Mouse (Mus musculus) limb, embryonic 13.5 days (tissue): Measurements from ENCODE around the gene Rabl3. TPM values are rescaled to one million over a fixed set of nuclear protein-coding genes. Genes with fewer than 3 reads are reported as not detected.
A peak's percentile ranks its signal among the peaks of the same experiment; 100 is the strongest.

Experiments
- ATAC-seq: fragments of 200-750 bp; cut with Nextera tagmentation; 2 replicates; pipeline ENCODE4 v1.8.0; 2017; ENCODE audit warnings: low read depth, moderate number of reproducible peaks, moderate TSS enrichment; ENCODE audit not compliant: low FRiP score
- H3K27ac ChIP-seq: fragments of 300-500 bp; sonication (generic); 2 replicates; pipeline ENCODE4 v1.5.1; 2015; ENCODE audit warnings: inconsistent platforms, mild to moderate bottlenecking, moderate library complexity
- H3K27me3 ChIP-seq: fragments of 300-500 bp; sonication (generic); 2 replicates; pipeline ENCODE4 v1.6.1; 2015; ENCODE audit warnings: mild to moderate bottlenecking, inconsistent platforms
- H3K36me3 ChIP-seq: fragments of 300-500 bp; sonication (generic); 2 replicates; pipeline ENCODE4 v1.6.1; 2015; ENCODE audit warnings: inconsistent platforms, mild to moderate bottlenecking, moderate library complexity
- H3K4me1 ChIP-seq: fragments of 300-500 bp; sonication (generic); 2 replicates; pipeline ENCODE4 v1.6.1; 2015; ENCODE audit warnings: inconsistent platforms
- H3K4me2 ChIP-seq: fragments of 300-500 bp; sonication (generic); replicated peaks from 2 replicates; pipeline ENCODE4 v1.6.1; 2015; ENCODE audit warnings: inconsistent platforms, mild to moderate bottlenecking, moderate library complexity
- H3K4me3 ChIP-seq: fragments of 300-500 bp; sonication (generic); 2 replicates; pipeline ENCODE4 v1.5.1; 2015; ENCODE audit warnings: moderate library complexity, mild to moderate bottlenecking, inconsistent platforms
- H3K9ac ChIP-seq: fragments of 300-500 bp; sonication (generic); 2 replicates; pipeline ENCODE4 v1.6.1; 2015; ENCODE audit warnings: mild to moderate bottlenecking, inconsistent platforms
- H3K9me3 ChIP-seq: fragments of 300-500 bp; sonication (generic); 2 replicates; pipeline ENCODE4 v1.6.1; 2016; ENCODE audit warnings: inconsistent platforms
- WGBS: fragments of 180-500 bp; shearing (Covaris S2); methylation state at CpG from one replicate; pipeline ENCODE4 v1.1.7; 2015; 5-methylcytosine and 5-hydroxymethylcytosine counted together
- polyA plus RNA-seq: library from polyadenylated mRNA; unstranded; fragments of >200 nt; fragmentation: Nextera tagmentation; extraction: Ambion mirVana; gene quantifications from 2 replicates; pipeline ENCODE4 v1.2.1, GENCODE M21; 2015

Rabl3 gene
- polyA plus RNA-seq, 1 experiment from 2014 or later, result 31.8 TPM

- no peak overlapping the region for H3K4me3 ChIP-seq
- H3K9me3 ChIP-seq, result no peaks in the 10 kb centered on the region
- peaks cover 29% of the 10 kb centered on the region for H3K4me1 ChIP-seq
- no peaks in the 10 kb centered on the region for H3K27me3 ChIP-seq
- H3K4me2 ChIP-seq, result no peak overlapping the region
- no peak overlapping the region for H3K9ac ChIP-seq
- WGBS, result 83% methylated on average over 4 of the region's 4 CpGs
- H3K27ac ChIP-seq, result no peak overlapping the region
- no peaks in the 10 kb centered on the region for H3K36me3 ChIP-seq
- no peak for ATAC-seq
Measured at GRCm38 (mm10) chr16:37580651-37581050, 41.0 kb downstream of the Rabl3 start.

- H3K4me3 ChIP-seq, result no peak overlapping the region
- peaks cover 29% of the 10 kb centered on the region for H3K4me1 ChIP-seq
- no peaks in the 10 kb centered on the region for H3K36me3 ChIP-seq
- no peaks in the 10 kb centered on the region for H3K9me3 ChIP-seq
- no peak overlapping the region for H3K4me2 ChIP-seq
- ATAC-seq, result no peak
- 86% methylated on average over 3 of the region's 3 CpGs for WGBS
- no peaks in the 10 kb centered on the region for H3K27me3 ChIP-seq
- no peak overlapping the region for H3K27ac ChIP-seq
- H3K9ac ChIP-seq, result no peak overlapping the region
Measured at GRCm38 (mm10) chr16:37581901-37582300, 42.2 kb downstream of the Rabl3 start.

- no peak overlapping the region for H3K4me2 ChIP-seq
- WGBS, result 78% methylated on average over 3 of the region's 3 CpGs
Measured at GRCm38 (mm10) chr16:37583306-37583705, 43.6 kb downstream of the Rabl3 start.

GRCm38 (mm10) chr16:37583801-37584200 lies 44.1 kb downstream of the Rabl3 start:
- Histone ChIP-seq H3K4me3 (peak overlapping the region; percentile 30), H3K27ac (no peak overlapping the region)
- no peak; the same call in 1 of the 2 replicates for ATAC-seq

More at GRCm38 (mm10) chr16:37583306-37583705, 43.6 kb downstream of the Rabl3 start:
- no peak for ATAC-seq
- no peaks in the 10 kb centered on the region for H3K27me3 ChIP-seq
- H3K4me1 ChIP-seq, result peaks cover 24% of the 10 kb centered on the region
- no peak overlapping the region for H3K27ac ChIP-seq
- no peaks in the 10 kb centered on the region for H3K9me3 ChIP-seq
- no peaks in the 10 kb centered on the region for H3K36me3 ChIP-seq
- H3K4me3 ChIP-seq, result no peak overlapping the region
- H3K9ac ChIP-seq, result no peak overlapping the region

DNA sequence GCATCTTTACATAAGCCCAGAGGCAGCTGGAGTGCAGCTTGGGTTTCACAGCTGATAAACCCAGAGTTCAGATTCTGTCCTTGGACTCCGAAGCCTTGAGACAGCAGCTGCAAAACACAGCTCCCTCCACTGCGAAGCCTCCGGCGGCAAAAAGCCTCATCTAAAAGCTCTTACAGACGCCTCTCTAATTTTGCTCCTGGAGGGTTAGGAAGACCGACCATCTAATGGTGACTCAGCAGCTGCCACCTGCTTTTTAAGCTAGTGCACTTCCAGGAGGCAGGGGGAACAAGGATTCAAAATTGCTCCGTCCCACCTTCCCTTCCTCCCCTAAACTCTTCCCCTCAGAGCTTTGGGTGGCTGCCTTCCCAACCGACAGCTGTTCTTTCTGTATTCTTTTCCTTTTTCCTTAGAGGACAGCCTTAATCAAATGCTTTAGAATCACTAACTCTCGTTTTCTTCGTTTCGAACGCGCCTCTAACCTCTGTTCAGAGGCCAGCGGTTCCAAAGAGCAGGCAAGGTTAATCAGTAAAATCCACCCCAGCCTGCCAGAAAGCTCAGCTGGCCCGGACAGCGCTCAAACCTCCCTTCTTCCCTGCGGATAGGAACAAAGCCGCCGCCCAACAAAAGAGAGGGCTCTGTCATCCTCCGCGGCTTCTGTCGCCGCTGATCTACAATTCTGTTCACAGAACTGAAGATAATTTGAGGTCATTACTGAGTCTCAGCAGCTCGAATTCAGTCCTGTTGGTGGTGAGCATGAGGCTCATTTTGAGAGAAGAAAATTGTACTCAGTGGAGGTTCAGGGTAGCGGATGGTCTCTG lies 44.7 kb downstream of the Rabl3 start:
- no peaks in the 10 kb centered on the region for H3K27me3 ChIP-seq
- H3K4me3 ChIP-seq, result peak overlapping the region; percentile 30
- 0 out of 2 replicates have a peak overlapping the region, but pooled peaks have one; percentile 17 for H3K27ac ChIP-seq
- 4% methylated on average over 25 of the region's 25 CpGs for WGBS
- no peaks in the 10 kb centered on the region for H3K36me3 ChIP-seq
- H3K4me1 ChIP-seq, result peaks cover 19% of the 10 kb centered on the region
- H3K9me3 ChIP-seq, result no peaks in the 10 kb centered on the region
- peak; percentile 64 for ATAC-seq
- peak overlapping the region; percentile 62 for H3K4me2 ChIP-seq
- H3K9ac ChIP-seq, result no peak overlapping the region; the same call in 1 of the 2 replicates

More at GRCm38 (mm10) chr16:37583801-37584200, 44.1 kb downstream of the Rabl3 start:
- peaks cover 19% of the 10 kb centered on the region for H3K4me1 ChIP-seq
- no peak overlapping the region for H3K9ac ChIP-seq
- no peaks in the 10 kb centered on the region for H3K9me3 ChIP-seq
- no peaks in the 10 kb centered on the region for H3K27me3 ChIP-seq
- peak overlapping the region; percentile 62 for H3K4me2 ChIP-seq
- H3K36me3 ChIP-seq, result no peaks in the 10 kb centered on the region
- WGBS, result 24% methylated on average over 6 of the region's 6 CpGs

- no peak for ATAC-seq
- H3K4me2 ChIP-seq, result no peak overlapping the region; the same call in 1 of the 2 replicates
- H3K27ac ChIP-seq, result no peak overlapping the region
- no peaks in the 10 kb centered on the region for H3K27me3 ChIP-seq
- H3K4me1 ChIP-seq, result peaks cover 19% of the 10 kb centered on the region
- H3K9ac ChIP-seq, result no peak overlapping the region; the same call in 1 of the 2 replicates
- no peaks in the 10 kb centered on the region for H3K9me3 ChIP-seq
- H3K36me3 ChIP-seq, result no peaks in the 10 kb centered on the region
- WGBS, result 74% methylated on average over 8 of the region's 8 CpGs
- no peak overlapping the region for H3K4me3 ChIP-seq
Measured at GRCm38 (mm10) chr16:37585129-37585563, 45.5 kb downstream of the Rabl3 start.

GRCm38 (mm10) chr16:37590921-37591320 lies 51.2 kb downstream of the Rabl3 start:
- Histone ChIP-seq H3K4me2 (no peak overlapping the region), H3K27me3 (no peaks in the 10 kb centered on the region), H3K27ac (no peak overlapping the region), H3K4me3 (no peak overlapping the region), H3K4me1 (peaks cover 3% of the 10 kb centered on the region; the same call in 1 of the 2 replicates), H3K9ac (no peak overlapping the region), H3K9me3 (no peaks in the 10 kb centered on the region), H3K36me3 (no peaks in the 10 kb centered on the region)
- ATAC-seq, result no peak
- WGBS, result 88% methylated on average over 3 of the region's 3 CpGs

- H3K4me1 ChIP-seq, result peaks cover 3% of the 10 kb centered on the region; the same call in 1 of the 2 replicates
- H3K27me3 ChIP-seq, result no peaks in the 10 kb centered on the region
- no peak overlapping the region for H3K9ac ChIP-seq
- no peaks in the 10 kb centered on the region for H3K9me3 ChIP-seq
- H3K4me2 ChIP-seq, result no peak overlapping the region
- H3K4me3 ChIP-seq, result no peak overlapping the region
- ATAC-seq, result no peak
- no peaks in the 10 kb centered on the region for H3K36me3 ChIP-seq
- WGBS, result 87% methylated on average over 8 of the region's 8 CpGs
- no peak overlapping the region for H3K27ac ChIP-seq
Measured at GRCm38 (mm10) chr16:37591551-37591950, 51.9 kb downstream of the Rabl3 start.

GRCm38 (mm10) chr16:37597412-37597811 lies 57.7 kb downstream of the Rabl3 start:
- no peaks in the 10 kb centered on the region for H3K27me3 ChIP-seq
- H3K4me2 ChIP-seq, result no peak overlapping the region
- no peak overlapping the region for H3K9ac ChIP-seq
- H3K27ac ChIP-seq, result no peak overlapping the region
- no peaks in the 10 kb centered on the region for H3K36me3 ChIP-seq
- H3K4me3 ChIP-seq, result no peak overlapping the region
- no peak for ATAC-seq
- peaks cover 6% of the 10 kb centered on the region; the same call in 1 of the 2 replicates for H3K4me1 ChIP-seq
- no peaks in the 10 kb centered on the region for H3K9me3 ChIP-seq
- WGBS, result 75% methylated on average over 5 of the region's 5 CpGs

GRCm38 (mm10) chr16:37598463-37598862 lies 58.8 kb downstream of the Rabl3 start:
- WGBS, result 40% methylated on average over 7 of the region's 7 CpGs
- no peak overlapping the region for H3K4me2 ChIP-seq
- H3K4me3 ChIP-seq, result no peak overlapping the region
- no peaks in the 10 kb centered on the region for H3K9me3 ChIP-seq
- H3K4me1 ChIP-seq, result peaks cover 6% of the 10 kb centered on the region; the same call in 1 of the 2 replicates
- no peaks in the 10 kb centered on the region for H3K27me3 ChIP-seq
- no peak for ATAC-seq
- H3K27ac ChIP-seq, result no peak overlapping the region
- no peaks in the 10 kb centered on the region for H3K36me3 ChIP-seq
- no peak overlapping the region for H3K9ac ChIP-seq

- Histone ChIP-seq H3K9ac (no peak overlapping the region), H3K4me1 (peaks cover 6% of the 10 kb centered on the region; the same call in 1 of the 2 replicates), H3K4me3 (no peak overlapping the region), H3K4me2 (no peak overlapping the region), H3K27me3 (no peaks in the 10 kb centered on the region), H3K27ac (no peak overlapping the region), H3K9me3 (no peaks in the 10 kb centered on the region), H3K36me3 (no peaks in the 10 kb centered on the region)
- ATAC-seq, result no peak
- 71% methylated on average over 3 of the region's 3 CpGs for WGBS
Measured at GRCm38 (mm10) chr16:37599326-37599725, 59.6 kb downstream of the Rabl3 start.

GRCm38 (mm10) chr16:37603431-37603830 lies 63.7 kb downstream of the Rabl3 start:
- H3K4me3 ChIP-seq, result no peak overlapping the region
- no peak overlapping the region for H3K27ac ChIP-seq
- H3K4me1 ChIP-seq, result peaks cover 4% of the 10 kb centered on the region; the same call in 1 of the 2 replicates
- H3K36me3 ChIP-seq, result no peaks in the 10 kb centered on the region
- no peaks in the 10 kb centered on the region for H3K27me3 ChIP-seq
- no peak overlapping the region for H3K4me2 ChIP-seq
- H3K9me3 ChIP-seq, result no peaks in the 10 kb centered on the region
- ATAC-seq, result no peak
- WGBS, result 90% methylated on average over 1 of the region's 1 CpGs
- H3K9ac ChIP-seq, result no peak overlapping the region
